Mouse (Mus musculus): ENCODE data around the gene Tmem88. TPM values are rescaled to one million over a fixed set of nuclear protein-coding genes. Genes with fewer than 3 reads are reported as not detected.

Gene Tmem88
- polyA plus RNA-seq (2015; fragmentation: Nextera tagmentation; extraction: Ambion mirVana) = 8.9 and 9.5 TPM in 2 replicates

GRCm38 (mm10) chr11:69398059-69398458, at the start of gene Tmem88:
Tmem88 (minus strand) TSS chr11:69398234.
- Histone ChIP-seq H3K27ac (peak within 1 kb of the TSS; percentile 94), H3K36me3 (peaks cover 29% of the 10 kb centered on the region), H3K4me3 (replicated peaks) (peak within 1 kb of the TSS; percentile 74), H3K9me3 (replicated peaks) (no peaks in the 10 kb centered on the region), H3K4me2 (peak within 1 kb of the TSS; percentile 91), H3K4me1 (replicated peaks) (peaks cover 48% of the 10 kb centered on the region), H3K9ac (peak within 1 kb of the TSS; percentile 87), H3K27me3 (no peaks in the 10 kb centered on the region; the same call in 1 of the 2 replicates)
- ATAC-seq (ENCODE audit: low read depth) = no peak
- no peak for DNase-seq
- WGBS (ENCODE audit: insufficient replicate concordance) = 16% methylated on average over 16 of the region's 16 CpGs

GRCm38 (mm10) chr11:69447299-69447698, 49.3 kb upstream of the Tmem88 start:
- H3K9ac ChIP-seq = no peak overlapping the region
- ATAC-seq (ENCODE audit: low read depth) (no peak), DNase-seq (no peak)
- H3K4me3 ChIP-seq (replicated peaks) = no peak overlapping the region
- no peaks in the 10 kb centered on the region for H3K36me3 ChIP-seq
- H3K4me2 ChIP-seq = no peak overlapping the region
- peaks cover 7% of the 10 kb centered on the region for H3K4me1 ChIP-seq (replicated peaks)
- H3K27ac ChIP-seq = no peak overlapping the region
- 82% methylated on average over 7 of the region's 7 CpGs for WGBS (ENCODE audit: insufficient replicate concordance)
- H3K27me3 ChIP-seq = 0 out of 2 replicates have a peak, but pooled peaks cover 5% of the 10 kb centered on the region
- no peaks in the 10 kb centered on the region for H3K9me3 ChIP-seq (replicated peaks)

GRCm38 (mm10) chr11:69443328-69443727, 45.3 kb upstream of the Tmem88 start:
- H3K27me3 ChIP-seq = 0 out of 2 replicates have a peak, but pooled peaks cover 3% of the 10 kb centered on the region
- no peak for DNase-seq
- H3K4me2 ChIP-seq = no peak overlapping the region
- ATAC-seq (ENCODE audit: low read depth) = no peak
- no peak overlapping the region for H3K4me3 ChIP-seq (replicated peaks)
- H3K9me3 ChIP-seq (replicated peaks) = no peaks in the 10 kb centered on the region
- 37% methylated on average over 5 of the region's 5 CpGs for whole genome bisulfite sequencing (ENCODE audit: insufficient replicate concordance)
- H3K36me3 ChIP-seq = no peaks in the 10 kb centered on the region
- no peaks in the 10 kb centered on the region for H3K4me1 ChIP-seq (replicated peaks)
- no peak overlapping the region for H3K9ac ChIP-seq
- H3K27ac ChIP-seq = no peak overlapping the region

- no peak overlapping the region for H3K4me3 ChIP-seq (replicated peaks)
- no peak overlapping the region for H3K27ac ChIP-seq
- ATAC-seq (ENCODE audit: low read depth) (no peak), DNase-seq (no peak)
- 35% methylated on average over 3 of the region's 3 CpGs for WGBS (ENCODE audit: insufficient replicate concordance)
- H3K4me1 ChIP-seq (replicated peaks) = no peaks in the 10 kb centered on the region
- H3K27me3 ChIP-seq = no peaks in the 10 kb centered on the region
- no peak overlapping the region for H3K4me2 ChIP-seq
- H3K36me3 ChIP-seq = no peaks in the 10 kb centered on the region
- no peaks in the 10 kb centered on the region for H3K9me3 ChIP-seq (replicated peaks)
- no peak overlapping the region for H3K9ac ChIP-seq
These were observed 39.3 kb upstream of the Tmem88 start for GRCm38 (mm10) chr11:69437291-69437690.

GRCm38 (mm10) chr11:69433189-69433588, 35.2 kb upstream of the Tmem88 start:
- WGBS (ENCODE audit: insufficient replicate concordance) = 62% methylated on average over 6 of the region's 6 CpGs
- DNase-seq (no peak), ATAC-seq (ENCODE audit: low read depth) (no peak)
- Histone ChIP-seq H3K9ac (no peak overlapping the region), H3K36me3 (no peaks in the 10 kb centered on the region), H3K27me3 (no peaks in the 10 kb centered on the region), H3K27ac (no peak overlapping the region), H3K9me3 (replicated peaks) (no peaks in the 10 kb centered on the region), H3K4me3 (replicated peaks) (no peak overlapping the region), H3K4me1 (replicated peaks) (peaks cover 12% of the 10 kb centered on the region), H3K4me2 (no peak overlapping the region)

- Histone ChIP-seq H3K4me2 (no peak overlapping the region), H3K9ac (no peak overlapping the region), H3K4me3 (replicated peaks) (no peak overlapping the region), H3K27me3 (no peaks in the 10 kb centered on the region), H3K4me1 (replicated peaks) (peaks cover 12% of the 10 kb centered on the region), H3K9me3 (replicated peaks) (no peaks in the 10 kb centered on the region), H3K27ac (no peak overlapping the region), H3K36me3 (no peaks in the 10 kb centered on the region)
- DNase-seq (no peak), ATAC-seq (ENCODE audit: low read depth) (no peak)
- WGBS (ENCODE audit: insufficient replicate concordance) = 63% methylated on average over 11 of the region's 11 CpGs
These were observed 34.6 kb upstream of the Tmem88 start for GRCm38 (mm10) chr11:69432640-69432982.

GRCm38 (mm10) chr11:69431829-69432639, 34.0 kb upstream of the Tmem88 start:
- ATAC-seq (ENCODE audit: low read depth) = 0 out of 2 replicates have a peak, but pooled peaks have one; percentile 59
- H3K9ac ChIP-seq = no peak overlapping the region
- H3K36me3 ChIP-seq = no peaks in the 10 kb centered on the region
- H3K4me2 ChIP-seq = no peak overlapping the region
- H3K4me1 ChIP-seq (replicated peaks) = peaks cover 12% of the 10 kb centered on the region
- no peak overlapping the region for H3K27ac ChIP-seq
- H3K27me3 ChIP-seq = no peaks in the 10 kb centered on the region
- no peaks in the 10 kb centered on the region for H3K9me3 ChIP-seq (replicated peaks)
- peak; percentile 48 for DNase-seq
- 28% methylated on average over 11 of the region's 11 CpGs for WGBS (ENCODE audit: insufficient replicate concordance)
- H3K4me3 ChIP-seq (replicated peaks) = no peak overlapping the region

- H3K4me1 ChIP-seq (replicated peaks) = peaks cover 22% of the 10 kb centered on the region
- H3K4me3 ChIP-seq (replicated peaks) = no peak overlapping the region
- ATAC-seq (ENCODE audit: low read depth) = no peak
- no peak overlapping the region for H3K27ac ChIP-seq
- no peaks in the 10 kb centered on the region for H3K27me3 ChIP-seq
- H3K9ac ChIP-seq = no peak overlapping the region
- no peaks in the 10 kb centered on the region for H3K9me3 ChIP-seq (replicated peaks)
- no peak for DNase-seq
- H3K4me2 ChIP-seq = no peak overlapping the region
- WGBS (ENCODE audit: insufficient replicate concordance) = 82% methylated on average over 15 of the region's 15 CpGs
- no peaks in the 10 kb centered on the region for H3K36me3 ChIP-seq
These were observed 32.6 kb upstream of the Tmem88 start for GRCm38 (mm10) chr11:69430631-69431030.

GRCm38 (mm10) chr11:69429313-69429712, 31.3 kb upstream of the Tmem88 start:
- Histone ChIP-seq H3K36me3 (no peaks in the 10 kb centered on the region), H3K4me1 (replicated peaks) (peaks cover 23% of the 10 kb centered on the region), H3K27ac (no peak overlapping the region), H3K9ac (no peak overlapping the region), H3K4me2 (no peak overlapping the region), H3K4me3 (replicated peaks) (no peak overlapping the region), H3K9me3 (replicated peaks) (no peaks in the 10 kb centered on the region), H3K27me3 (no peaks in the 10 kb centered on the region)
- WGBS (ENCODE audit: insufficient replicate concordance) = 22% methylated on average over 2 of the region's 2 CpGs
- ATAC-seq (ENCODE audit: low read depth) = no peak
- no peak for DNase-seq

GRCm38 (mm10) chr11:69428751-69429150, 30.7 kb upstream of the Tmem88 start:
- DNase-seq (peak; percentile 60), ATAC-seq (ENCODE audit: low read depth) (0 out of 2 replicates have a peak, but pooled peaks have one; percentile 27)

GRCm38 (mm10) chr11:69426246-69426645, 28.2 kb upstream of the Tmem88 start:
- Histone ChIP-seq H3K36me3 (no peaks in the 10 kb centered on the region), H3K4me1 (replicated peaks) (peaks cover 35% of the 10 kb centered on the region), H3K4me3 (replicated peaks) (no peak overlapping the region), H3K4me2 (no peak overlapping the region), H3K27ac (no peak overlapping the region), H3K27me3 (peaks cover 19% of the 10 kb centered on the region), H3K9me3 (replicated peaks) (no peaks in the 10 kb centered on the region), H3K9ac (0 out of 2 replicates have a peak overlapping the region, but pooled peaks have one; percentile 3)
- ATAC-seq (ENCODE audit: low read depth) = peak; percentile 49; the same call in 1 of the 2 replicates
- no peak for DNase-seq
- WGBS (ENCODE audit: insufficient replicate concordance) = 22% methylated on average over 2 of the region's 2 CpGs

More at GRCm38 (mm10) chr11:69428751-69429150, 30.7 kb upstream of the Tmem88 start:
- H3K9me3 ChIP-seq (replicated peaks) = no peaks in the 10 kb centered on the region
- no peak overlapping the region for H3K4me2 ChIP-seq
- H3K27me3 ChIP-seq = no peaks in the 10 kb centered on the region
- no peak overlapping the region for H3K4me3 ChIP-seq (replicated peaks)
- 20% methylated on average over 4 of the region's 4 CpGs for WGBS (ENCODE audit: insufficient replicate concordance)
- no peak overlapping the region for H3K9ac ChIP-seq
- peaks cover 28% of the 10 kb centered on the region for H3K4me1 ChIP-seq (replicated peaks)
- H3K27ac ChIP-seq = no peak overlapping the region
- no peaks in the 10 kb centered on the region for H3K36me3 ChIP-seq

GRCm38 (mm10) chr11:69423885-69424284, 25.9 kb upstream of the Tmem88 start:
- WGBS (ENCODE audit: insufficient replicate concordance) = 26% methylated on average over 6 of the region's 6 CpGs
- DNase-seq = no peak
- H3K27ac ChIP-seq = no peak overlapping the region
- no peaks in the 10 kb centered on the region for H3K9me3 ChIP-seq (replicated peaks)
- H3K9ac ChIP-seq = no peak overlapping the region
- H3K4me3 ChIP-seq (replicated peaks) = no peak overlapping the region
- H3K4me2 ChIP-seq = no peak overlapping the region
- H3K4me1 ChIP-seq (replicated peaks) = peaks cover 52% of the 10 kb centered on the region
- H3K27me3 ChIP-seq = peaks cover 28% of the 10 kb centered on the region
- ATAC-seq (ENCODE audit: low read depth) = no peak
- no peaks in the 10 kb centered on the region for H3K36me3 ChIP-seq

Data from liver, embryonic 13.5 days (tissue).